Mouse (Mus musculus): ENCODE data around the gene Snrnp25. TPM values are rescaled to one million over a fixed set of nuclear protein-coding genes. Genes with fewer than 3 reads are reported as not detected.
A peak's percentile ranks its signal among the peaks of the same experiment; 100 is the strongest.

The Snrnp25 gene
- 28.4 and 31.5 TPM in 2 replicates for polyA plus RNA-seq (2012; rRNA removed)

- DNase-seq (ENCODE audit: low spot score) = peak; percentile 82
Measured at GRCm38 (mm10) chr11:32205058-32205873, at the start of gene Snrnp25. Gene Snrnp25, plus strand, starts transcription at chr11:32205415.

GRCm38 (mm10) chr11:32156854-32157630 lies 48.2 kb upstream of the Snrnp25 start:
- no peak for DNase-seq (ENCODE audit: low spot score)

GRCm38 (mm10) chr11:32157791-32158594 lies 47.2 kb upstream of the Snrnp25 start:
- no peak for DNase-seq (ENCODE audit: low spot score)

- no peak for DNase-seq (ENCODE audit: low spot score)
Measured at GRCm38 (mm10) chr11:32159176-32159575, 46.0 kb upstream of the Snrnp25 start.

GRCm38 (mm10) chr11:32160341-32160740 lies 44.9 kb upstream of the Snrnp25 start:
- no peak for DNase-seq (ENCODE audit: low spot score)

GRCm38 (mm10) chr11:32161500-32161899 lies 43.7 kb upstream of the Snrnp25 start:
- DNase-seq (ENCODE audit: low spot score) = no peak

GRCm38 (mm10) chr11:32161922-32162804 lies 43.1 kb upstream of the Snrnp25 start:
- peak; percentile 46 for DNase-seq (ENCODE audit: low spot score)

- no peak for DNase-seq (ENCODE audit: low spot score)
Measured at GRCm38 (mm10) chr11:32166683-32167082, 38.5 kb upstream of the Snrnp25 start.

- DNase-seq (ENCODE audit: low spot score) = no peak
Measured at GRCm38 (mm10) chr11:32178506-32178905, 26.7 kb upstream of the Snrnp25 start.

- DNase-seq (ENCODE audit: low spot score) = no peak
Measured at GRCm38 (mm10) chr11:32181246-32181645, 24.0 kb upstream of the Snrnp25 start.

GRCm38 (mm10) chr11:32181973-32182868 lies 23.0 kb upstream of the Snrnp25 start:
- no peak for DNase-seq (ENCODE audit: low spot score)

GRCm38 (mm10) chr11:32184469-32184868 lies 20.7 kb upstream of the Snrnp25 start:
- DNase-seq (ENCODE audit: low spot score) = no peak

- DNase-seq (ENCODE audit: low spot score) = no peak
Measured at GRCm38 (mm10) chr11:32186031-32186430, 19.2 kb upstream of the Snrnp25 start.

GRCm38 (mm10) chr11:32187256-32187655 lies 18.0 kb upstream of the Snrnp25 start:
- DNase-seq (ENCODE audit: low spot score) = no peak

GRCm38 (mm10) chr11:32188881-32189280 lies 16.3 kb upstream of the Snrnp25 start:
- DNase-seq (ENCODE audit: low spot score) = no peak

GRCm38 (mm10) chr11:32189434-32189833 lies 15.8 kb upstream of the Snrnp25 start:
- no peak for DNase-seq (ENCODE audit: low spot score)

GRCm38 (mm10) chr11:32190119-32190518 lies 15.1 kb upstream of the Snrnp25 start:
- no peak for DNase-seq (ENCODE audit: low spot score)

- DNase-seq (ENCODE audit: low spot score) = no peak
Measured at GRCm38 (mm10) chr11:32190603-32191110, 14.6 kb upstream of the Snrnp25 start.

GRCm38 (mm10) chr11:32193156-32193555 lies 12.1 kb upstream of the Snrnp25 start:
- DNase-seq (ENCODE audit: low spot score) = no peak

- DNase-seq (ENCODE audit: low spot score) = no peak
Measured at GRCm38 (mm10) chr11:32194086-32194485, 11.1 kb upstream of the Snrnp25 start.
